In the genomic region with DNA sequence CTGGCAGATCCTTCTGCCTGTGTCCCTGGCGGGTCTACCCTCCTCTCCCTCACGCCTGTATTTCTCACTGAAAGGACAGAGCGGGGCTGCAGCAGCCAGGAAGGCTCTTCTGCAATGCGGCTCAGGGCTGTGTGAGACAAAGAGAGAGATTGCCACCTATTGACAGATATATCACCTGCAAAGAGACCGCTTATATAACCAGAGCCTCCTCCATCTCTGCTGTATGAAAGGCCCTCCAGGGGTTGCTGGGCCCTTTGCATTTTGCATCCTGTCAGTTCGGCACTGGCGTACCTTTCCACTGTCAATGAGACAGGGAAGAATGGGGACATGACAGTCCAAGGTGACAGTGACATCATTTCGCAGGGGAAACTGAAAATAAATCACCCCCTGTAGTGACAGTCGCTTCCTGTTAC, we compare ENCODE assay signal across 9 mouse cellular contexts. TPM values are rescaled to one million over a fixed set of nuclear protein-coding genes. Genes with fewer than 3 reads are reported as not detected.
A peak's percentile ranks its signal among the peaks of the same experiment; 100 is the strongest.
DNase-seq lines count a peak whose midpoint lies in the region; ATAC-seq lines count a peak whose summit lies in the region.
"Had no signal": no experiment of that assay in that cellular context is flagged by ENCODE, and none has a peak within 500 bp of the region (broad histone marks: within the 10 kb centered on the region; RNA-seq: fewer than 3 reads in every experiment).

No protein-coding gene starts in this region.

- H3K4me1 ChIP-seq in lung, embryonic 16.5 days (replicated peaks; ENCODE audit: control insufficient read depth, insufficient read depth, low read length) = peaks cover 43% of the 10 kb centered on the region
- H3K4me1 ChIP-seq in brown adipose tissue, adult 24 weeks (ENCODE audit: control insufficient read depth, insufficient read depth, insufficient read length, low read length) = peaks cover 30% of the 10 kb centered on the region

- H3K27ac ChIP-seq in lung, embryonic 16.5 days (ENCODE audit: low read length) = peak overlapping the region; percentile 50; the same call in 1 of the 2 replicates
- peak overlapping the region; percentile 20; the same call in 1 of the 2 replicates for H3K27ac ChIP-seq in brown adipose tissue, adult 24 weeks (replicated peaks; ENCODE audit: low read depth, low read length)
- H3K27ac ChIP-seq: limb, embryonic 15.5 days had no signal

- H3K9me3 ChIP-seq in lung, embryonic 16.5 days (ENCODE audit: control insufficient read depth, low read length) = no peaks in the 10 kb centered on the region
- H3K9me3 ChIP-seq: limb, embryonic 15.5 days had no signal

- H3K9ac ChIP-seq in lung, embryonic 16.5 days (ENCODE audit: low read length) = no peak overlapping the region
- H3K9ac ChIP-seq: limb, embryonic 15.5 days had no signal

- no peaks in the 10 kb centered on the region for H3K27me3 ChIP-seq in lung, embryonic 16.5 days (ENCODE audit: control insufficient read depth, insufficient read depth, low read depth, low read length)
- H3K27me3 ChIP-seq: limb, embryonic 15.5 days had no signal

- DNase-seq in lung, adult 18-20 months = no peak
- DNase-seq in heart, adult 18-20 months = peak; percentile 47 to 65
- DNase-seq in kidney, adult 18-20 months = peak; percentile 55
- peak; percentile 74 to 86 for DNase-seq in left cerebral cortex, postnatal 25 days (ENCODE audit: low spot score in 2 of 2)
- DNase-seq in gastrocnemius, postnatal 36 days = no peak

- ATAC-seq in lung, embryonic 16.5 days (ENCODE audit: low read depth) = 0 out of 2 replicates have a peak, but pooled peaks have one; percentile 5
- peak; percentile 30; the same call in 1 of the 2 replicates for ATAC-seq in neutrophil, adult 5-6 weeks (ENCODE audit: extremely low read depth, insufficient number of reproducible peaks, low FRiP score, poor library complexity, severe bottlenecking)

- H3K36me3 ChIP-seq in lung, embryonic 16.5 days (ENCODE audit: control insufficient read depth, insufficient read depth, low read length) = peaks cover 14% of the 10 kb centered on the region

- H3K4me3 ChIP-seq in lung, embryonic 16.5 days (ENCODE audit: low read length) = no peak overlapping the region
- H3K4me3 ChIP-seq in brown adipose tissue, adult 24 weeks (ENCODE audit: insufficient read depth, low read depth, low read length) = no peak overlapping the region
- H3K4me3 ChIP-seq: limb, embryonic 15.5 days had no signal

- intact Hi-C loops in left cerebral cortex, postnatal 25 days (cut with DNase I) = loop anchor here (1.0 to 5.0 kb wide), 3 partner anchors 55 to 134 kb away; a partner anchor contains a TSS
- intact Hi-C loops in gastrocnemius, postnatal 36 days (cut with DNase I) = loop anchor here (2.0 kb wide), 1 partner anchor 128 kb away; no protein-coding TSS in a partner anchor

- WGBS in lung, embryonic 16.5 days = 33% methylated on average over 9 of the region's 9 CpGs

- H3K4me2 ChIP-seq in lung, embryonic 16.5 days (ENCODE audit: low read depth, low read length) = no peak overlapping the region
- H3K4me2 ChIP-seq: limb, embryonic 15.5 days had no signal

RNA-seq across cellular contexts. Expression of a gene that starts 35.8 kb away (rescaled TPM):
- polyA plus RNA-seq in lung, embryonic 16.5 days (2015; fragmentation: Nextera tagmentation; extraction: Ambion mirVana) = 617 and 655 TPM in 2 replicates
- polyA plus RNA-seq in brown adipose tissue, adult 24 weeks (2012; ENCODE audit: insufficient read depth, insufficient read length, missing spikeins) = 26.5 and 46.9 TPM in 2 replicates
- total RNA-seq in heart, adult 18-20 months (2021) = 10 to 100 TPM; 41.3 to 41.9 TPM
- total RNA-seq in left cerebral cortex, postnatal 25 days (2021) = 10 to 100 TPM; 31.7 to 36.9 TPM
- 0.12 and 0.47 TPM in 2 replicates for total RNA-seq in neutrophil, adult 5-6 weeks (2017)
- 10 to 100 TPM; 60.2 to 70.4 TPM for total RNA-seq in gastrocnemius, postnatal 36 days (2021)

RNA-seq across cellular contexts. Expression of a gene that starts 48.5 kb away (rescaled TPM):
- polyA plus RNA-seq in lung, embryonic 16.5 days (2015; fragmentation: Nextera tagmentation; extraction: Ambion mirVana) = 0.43 and 0.73 TPM in 2 replicates
- polyA plus RNA-seq in brown adipose tissue, adult 24 weeks (2012; ENCODE audit: insufficient read depth, insufficient read length, missing spikeins) = 3.4 and 4.1 TPM in 2 replicates
- 1 to 10 TPM in 1 of 2 experiments, under 1 TPM in 1; 0.99 to 1.5 TPM for total RNA-seq in heart, adult 18-20 months (2021)
- total RNA-seq in left cerebral cortex, postnatal 25 days (2021) = not detected
- total RNA-seq in neutrophil, adult 5-6 weeks (2017) = not detected in 2 replicates
- total RNA-seq in gastrocnemius, postnatal 36 days (2021) = not detected
- polyA plus RNA-seq: limb, embryonic 15.5 days had no signal

RNA-seq across cellular contexts. Expression of a gene that starts 55.7 kb away (rescaled TPM):
- 51.1 and 56.8 TPM in 2 replicates for polyA plus RNA-seq in lung, embryonic 16.5 days (2015; fragmentation: Nextera tagmentation; extraction: Ambion mirVana)
- polyA plus RNA-seq in brown adipose tissue, adult 24 weeks (2012; ENCODE audit: insufficient read depth, insufficient read length, missing spikeins) = 50.9 and 60.6 TPM in 2 replicates
- 10 to 100 TPM; 68.2 to 77.2 TPM for total RNA-seq in heart, adult 18-20 months (2021)
- total RNA-seq in left cerebral cortex, postnatal 25 days (2021) = 100 to 1,000 TPM; 101 to 106 TPM
- total RNA-seq in neutrophil, adult 5-6 weeks (2017) = 13.5 and 15.7 TPM in 2 replicates
- 10 to 100 TPM; 42.5 to 46.2 TPM for total RNA-seq in gastrocnemius, postnatal 36 days (2021)

Comparison
In these comparisons a context has a peak if more than half of its experiments do, and no peak if none do; other contexts are left out.
1. DNase-seq: peak in heart, adult 18-20 months (2 of 2), kidney, adult 18-20 months (single experiment) and left cerebral cortex, postnatal 25 days (2 of 2); none in lung, adult 18-20 months (0 of 2) and gastrocnemius, postnatal 36 days (0 of 2).
2. RNA of a gene that starts 35.8 kb away (total RNA-seq): 60.2 to 70.4 TPM in gastrocnemius, postnatal 36 days, 41.3 to 41.9 TPM in heart, adult 18-20 months and 31.7 to 36.9 TPM in left cerebral cortex, postnatal 25 days; 0.12 to 0.47 TPM in neutrophil, adult 5-6 weeks; every median in the first group is over 10 times any median in the second.